Mouse (Mus musculus) gastrocnemius, postnatal 36 days (tissue): ENCODE results near the gene Smg6. TPM values are rescaled to one million over a fixed set of nuclear protein-coding genes. Genes with fewer than 3 reads are reported as not detected.
A peak's percentile ranks its signal among the peaks of the same experiment; 100 is the strongest.

ENCODE experiments used
- DNase-seq, 2 experiments: peaks; one replicate each; pipeline ENCODE4 v3.0.0; 2022
- intact Hi-C: fragments of 180-260 bp; cut with DNase I; formaldehyde crosslinking; loops from one replicate; pipeline ENCODE4 v1.15.1; 2025
- total RNA-seq, 2 experiments: library from RNA; stranded (reverse); gene quantifications; 2 replicates each; pipeline ENCODE4 v1.2.3; 2021

Smg6 gene
- total RNA-seq, 2 experiments from 2014 or later, result 8.4 to 11.4 TPM

- peak; percentile 85 to 88 for DNase-seq
- intact Hi-C loops, result no loop called here
Measured at GRCm38 (mm10) chr11:75139122-75139963, 213.7 kb downstream of the Smg6 start.

GRCm38 (mm10) chr11:75140431-75140830 lies 214.8 kb downstream of the Smg6 start:
- intact Hi-C loops, result no loop called here
- peak in 1 of 2 experiments; percentile 59 for DNase-seq

GRCm38 (mm10) chr11:75141038-75141437 lies 215.4 kb downstream of the Smg6 start:
- intact Hi-C loops, result no loop called here
- no peak for DNase-seq

- intact Hi-C loops, result no loop called here
- no peak for DNase-seq
Measured at GRCm38 (mm10) chr11:75141913-75142312, 216.3 kb downstream of the Smg6 start.

GRCm38 (mm10) chr11:75142749-75143148 lies 217.1 kb downstream of the Smg6 start:
- intact Hi-C loops, result no loop called here
- no peak for DNase-seq

- DNase-seq, result no peak
- intact Hi-C loops, result no loop called here
Measured at GRCm38 (mm10) chr11:75145841-75146240, 220.2 kb downstream of the Smg6 start.

GRCm38 (mm10) chr11:75147106-75147845 lies 221.7 kb downstream of the Smg6 start:
- DNase-seq, result no peak

GRCm38 (mm10) chr11:75147846-75148168 lies 222.2 kb downstream of the Smg6 start:
- intact Hi-C loops, result no loop called here

More at GRCm38 (mm10) chr11:75147106-75147845, 221.7 kb downstream of the Smg6 start:
- intact Hi-C loops, result no loop called here

GRCm38 (mm10) chr11:75148332-75149035 lies 222.9 kb downstream of the Smg6 start:
- intact Hi-C loops, result no loop called here
- no peak for DNase-seq

More at GRCm38 (mm10) chr11:75147846-75148168, 222.2 kb downstream of the Smg6 start:
- DNase-seq, result no peak

GRCm38 (mm10) chr11:75150346-75150745 lies 224.7 kb downstream of the Smg6 start:
- intact Hi-C loops, result no loop called here
- DNase-seq, result no peak

- DNase-seq, result no peak
- intact Hi-C loops, result no loop called here
Measured at GRCm38 (mm10) chr11:75152603-75153557, 227.3 kb downstream of the Smg6 start.

GRCm38 (mm10) chr11:75154053-75154585 lies 228.5 kb downstream of the Smg6 start:
- no peak for DNase-seq
- intact Hi-C loops, result no loop called here

- intact Hi-C loops, result no loop called here
- peak in 1 of 2 experiments; percentile 14 for DNase-seq
Measured at GRCm38 (mm10) chr11:75155985-75156384, 230.4 kb downstream of the Smg6 start.

- intact Hi-C loops, result no loop called here
- DNase-seq, result peak in 1 of 2 experiments; percentile 20
Measured at GRCm38 (mm10) chr11:75156416-75156815, 230.8 kb downstream of the Smg6 start.

GRCm38 (mm10) chr11:75157037-75157436 lies 231.4 kb downstream of the Smg6 start:
- DNase-seq, result peak in 1 of 2 experiments; percentile 18
- intact Hi-C loops, result no loop called here

- intact Hi-C loops, result no loop called here
- no peak for DNase-seq
Measured at GRCm38 (mm10) chr11:75157901-75158300, 232.3 kb downstream of the Smg6 start.

GRCm38 (mm10) chr11:75158432-75158831 lies 232.8 kb downstream of the Smg6 start:
- DNase-seq, result peak in 1 of 2 experiments; percentile 18
- intact Hi-C loops, result no loop called here

GRCm38 (mm10) chr11:75159564-75159963 lies 233.9 kb downstream of the Smg6 start:
- intact Hi-C loops, result no loop called here
- DNase-seq, result peak; percentile 62 to 67

GRCm38 (mm10) chr11:75160954-75161353 lies 235.3 kb downstream of the Smg6 start:
- DNase-seq, result no peak
- intact Hi-C loops, result no loop called here
